Comparison of ENCODE assay signal across 12 mouse cellular contexts in the genomic region with DNA sequence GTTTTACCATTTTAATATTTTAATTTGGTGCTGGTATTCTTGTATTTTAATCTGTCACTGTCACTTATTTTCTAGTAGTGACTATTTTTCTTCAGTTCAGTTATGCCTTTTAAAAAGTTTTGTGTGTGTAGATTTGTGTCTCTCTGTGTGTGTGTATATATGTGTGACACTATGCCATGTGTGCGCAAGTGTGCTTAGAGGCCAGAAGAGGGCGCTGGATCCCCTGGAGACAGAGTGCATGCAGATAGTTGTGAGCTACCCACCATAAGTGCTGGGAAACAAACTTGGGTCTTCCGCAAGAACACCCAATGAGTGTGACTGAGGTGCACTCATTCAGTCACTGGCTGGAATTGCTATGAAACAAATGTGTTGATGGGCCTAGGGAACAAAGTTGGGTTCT.
"Had no signal": no experiment of that assay in that cellular context is flagged by ENCODE, and none has a peak within 500 bp of the region (broad histone marks: within the 10 kb centered on the region; RNA-seq: fewer than 3 reads in every experiment).

No protein-coding gene starts in this region.

- H3K4me3 ChIP-seq: limb, embryonic 10.5 days; limb, embryonic 13.5 days; liver, embryonic 15.5 days; midbrain, embryonic 12.5 days had no signal

- H3K27me3 ChIP-seq: limb, embryonic 13.5 days; liver, embryonic 15.5 days; midbrain, embryonic 12.5 days had no signal

- H3K4me2 ChIP-seq: limb, embryonic 13.5 days; liver, embryonic 15.5 days; midbrain, embryonic 12.5 days had no signal

- H3K9me3 ChIP-seq: limb, embryonic 10.5 days; liver, embryonic 15.5 days; midbrain, embryonic 12.5 days had no signal

- ATAC-seq: intestine, postnatal 0 days; midbrain, embryonic 16.5 days had no signal

- DNase-seq: kidney, adult 2 months; kidney, postnatal 36 days; lung, adult 2 months; lung, postnatal 14 days; thymus, postnatal 36 days had no signal

- H3K27ac ChIP-seq: kidney, postnatal 0 days; limb, embryonic 10.5 days; limb, embryonic 13.5 days; liver, embryonic 15.5 days; midbrain, embryonic 12.5 days had no signal

- H3K4me1 ChIP-seq: limb, embryonic 10.5 days; limb, embryonic 13.5 days; midbrain, embryonic 12.5 days had no signal

- H3K36me3 ChIP-seq: limb, embryonic 10.5 days; limb, embryonic 13.5 days; liver, embryonic 15.5 days; midbrain, embryonic 12.5 days had no signal

- H3K9ac ChIP-seq: limb, embryonic 13.5 days; liver, embryonic 15.5 days; midbrain, embryonic 12.5 days had no signal
